Mouse (Mus musculus) adrenal gland, postnatal 4 days (tissue): ENCODE data around the gene Hmgcl. TPM values are rescaled to one million over a fixed set of nuclear protein-coding genes. Genes with fewer than 3 reads are reported as not detected.
"Not testable (repeated sequence)": the region's sequence is repeated elsewhere in the genome, so short reads cannot be mapped to it uniquely, and the experiment has no call there.

Experiments
- DNase-seq, 2 experiments: peaks; one replicate each; pipeline ENCODE4 v3.0.0; 2021 to 2022; ENCODE audit warnings: low spot score in 2 of 2, mixed read lengths in 2 of 2
- total RNA-seq, 2 experiments: library from RNA; stranded (reverse); gene quantifications; 2 replicates each; pipeline ENCODE4 v1.2.3; 2021

Gene Hmgcl
- total RNA-seq, 2 experiments from 2014 or later, result 48.9 to 65.6 TPM

- no peak for DNase-seq
Observed at GRCm38 (mm10) chr4:135926195-135926808, 19.9 kb upstream of the Hmgcl start.

- DNase-seq, result no peak
Observed at GRCm38 (mm10) chr4:135926861-135927260, 19.4 kb upstream of the Hmgcl start.

GRCm38 (mm10) chr4:135928376-135928775 is 17.9 kb upstream of the Hmgcl start:
- no peak for DNase-seq

GRCm38 (mm10) chr4:135929405-135929804 is 16.8 kb upstream of the Hmgcl start:
- DNase-seq, result no peak

GRCm38 (mm10) chr4:135929828-135930227 is 16.4 kb upstream of the Hmgcl start:
- no peak for DNase-seq

GRCm38 (mm10) chr4:135930239-135930638 is 16.0 kb upstream of the Hmgcl start:
- no peak for DNase-seq

GRCm38 (mm10) chr4:135931832-135932231 is 14.4 kb upstream of the Hmgcl start:
- no peak for DNase-seq

GRCm38 (mm10) chr4:135934708-135935500 is 11.3 kb upstream of the Hmgcl start:
- DNase-seq, result no peak

GRCm38 (mm10) chr4:135935502-135935901 is 10.7 kb upstream of the Hmgcl start:
- DNase-seq, result no peak

GRCm38 (mm10) chr4:135938858-135939257 is 7.4 kb upstream of the Hmgcl start:
- DNase-seq, result no peak

- not testable (repeated sequence) for DNase-seq
Observed at GRCm38 (mm10) chr4:135941026-135941425, 5.2 kb upstream of the Hmgcl start.

GRCm38 (mm10) chr4:135942193-135942592 is 4.1 kb upstream of the Hmgcl start:
- no peak for DNase-seq

- DNase-seq, result no peak
Observed at GRCm38 (mm10) chr4:135943389-135943788, 2.9 kb upstream of the Hmgcl start.

- no peak for DNase-seq
Observed at GRCm38 (mm10) chr4:135945706-135946105, 542 bp upstream of the Hmgcl start.

GRCm38 (mm10) chr4:135946659-135947301 is 532 bp downstream of the Hmgcl start:
- no peak for DNase-seq

- no peak for DNase-seq
Observed at GRCm38 (mm10) chr4:135948142-135948541, 1.9 kb downstream of the Hmgcl start.

- no peak for DNase-seq
Observed at GRCm38 (mm10) chr4:135949475-135949874, 3.2 kb downstream of the Hmgcl start.

GRCm38 (mm10) chr4:135949911-135950310 is 3.7 kb downstream of the Hmgcl start:
- no peak for DNase-seq

GRCm38 (mm10) chr4:135950365-135950764 is 4.1 kb downstream of the Hmgcl start:
- DNase-seq, result no peak

GRCm38 (mm10) chr4:135951505-135951904 is 5.3 kb downstream of the Hmgcl start:
- no peak for DNase-seq

- DNase-seq, result no peak
Observed at GRCm38 (mm10) chr4:135953179-135953578, 6.9 kb downstream of the Hmgcl start.

- peak in 1 of 2 experiments; percentile 63 for DNase-seq
Observed at GRCm38 (mm10) chr4:135954241-135954640, 8.0 kb downstream of the Hmgcl start.
